Mouse (Mus musculus) adrenal gland, adult 8-10 months (tissue): ENCODE measurements around the gene Krt14. TPM values are rescaled to one million over a fixed set of nuclear protein-coding genes. Genes with fewer than 3 reads are reported as not detected.

Source experiments
- DNase-seq: peaks from one replicate; pipeline ENCODE4 v3.0.0; 2022
- total RNA-seq, 4 experiments: library from RNA; stranded (reverse); gene quantifications; 2 replicates each; pipeline ENCODE4 v1.2.4; 2022

Krt14 gene
- total RNA-seq, 4 experiments from 2014 or later: 0.22 to 0.27 TPM; not detected in 2

DNA sequence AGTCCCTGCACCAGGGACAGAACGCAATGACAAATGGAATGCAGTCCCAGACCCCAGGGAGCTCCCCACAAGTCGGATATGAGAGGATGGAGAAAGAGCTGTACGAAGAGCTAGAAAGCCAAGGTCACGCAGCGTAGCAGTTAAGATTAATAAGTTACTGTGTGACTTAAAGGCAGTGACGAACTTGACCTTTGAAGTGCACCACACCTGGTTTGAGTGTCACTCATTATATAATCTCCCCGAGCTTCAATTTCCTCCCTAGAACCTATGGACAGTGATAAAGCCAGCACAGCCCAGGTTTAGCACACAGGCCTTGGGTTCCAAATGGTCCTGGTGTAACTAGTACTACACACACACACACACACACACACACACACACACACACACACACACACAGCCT lies 43.0 kb downstream of the Krt14 start:
- no peak for DNase-seq

DNA sequence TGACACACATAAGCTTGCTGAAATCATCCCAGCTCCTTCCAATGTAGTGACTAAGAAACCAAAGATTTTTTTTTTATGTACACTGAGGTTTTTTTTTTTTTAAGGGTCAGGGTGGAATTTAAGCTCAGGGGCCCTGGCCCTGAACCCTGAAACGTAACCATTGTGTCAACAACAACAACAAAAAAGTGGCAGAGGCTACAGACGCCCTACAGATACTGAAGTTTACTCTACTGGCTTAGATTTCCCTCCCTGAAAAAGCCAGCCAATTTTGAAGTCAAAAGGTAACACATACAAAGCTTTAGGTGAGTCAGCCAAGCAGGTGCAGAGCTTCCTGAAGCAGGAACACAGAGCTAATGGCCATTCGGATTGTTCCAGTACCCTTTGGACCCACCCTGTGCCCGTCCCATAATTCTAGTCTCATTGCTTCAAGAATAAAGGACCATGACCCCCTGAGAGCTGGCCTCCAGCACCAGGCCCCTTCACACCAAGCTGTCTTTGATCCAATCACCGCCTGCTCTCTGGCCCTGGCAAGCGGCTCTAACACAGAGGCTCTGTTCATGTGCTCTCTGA lies 49.4 kb downstream of the Krt14 start:
- no peak for DNase-seq

GRCm38 (mm10) chr11:100157331-100157730 lies 50.0 kb downstream of the Krt14 start:
- DNase-seq: no peak

DNA sequence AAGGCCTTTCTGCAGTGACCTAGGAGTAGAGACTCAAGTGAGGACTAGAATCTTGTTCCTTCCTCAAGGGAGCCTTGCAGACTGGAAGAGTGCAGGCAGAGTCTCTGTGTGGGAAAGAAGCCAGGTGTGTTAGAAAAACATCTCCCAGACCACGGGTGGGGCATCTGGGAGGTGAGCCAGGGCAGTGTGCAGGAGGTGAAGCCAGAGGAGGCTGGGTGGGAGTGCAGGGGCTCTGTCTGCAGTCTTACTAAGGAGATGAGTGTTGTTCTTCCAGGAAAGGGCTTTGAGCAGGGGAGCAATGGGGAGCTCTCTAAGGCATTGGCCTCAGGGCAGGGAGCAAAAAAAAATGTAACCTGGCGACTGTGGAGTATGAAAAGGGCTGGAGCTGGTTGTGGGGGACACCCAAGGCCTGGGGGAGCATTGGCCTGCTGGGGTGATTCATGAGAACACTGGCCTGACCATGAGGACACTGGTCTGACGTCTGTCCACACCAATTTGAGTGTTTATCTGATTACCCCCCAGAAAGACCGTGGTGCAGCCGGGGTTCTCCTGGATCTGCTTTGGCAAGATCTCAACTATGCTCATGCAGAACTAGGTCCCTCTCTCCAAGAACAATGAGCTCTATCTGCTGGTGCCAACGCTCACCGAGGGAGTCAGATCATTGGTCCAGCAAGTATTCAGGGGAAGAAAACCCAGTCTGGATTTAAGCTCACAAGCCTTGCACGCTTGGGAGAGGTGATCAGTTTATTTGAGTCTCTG lies 51.7 kb downstream of the Krt14 start:
- DNase-seq: no peak

Other genes starting within 250 kb of the Krt14 start
- gene Krtap29-1, start 228.5 kb downstream of the Krt14 start, total RNA-seq: not detected
- not detected for gene Krtap16-1, start 221.0 kb downstream of the Krt14 start, total RNA-seq
- gene Krtap17-1, start 213.6 kb downstream of the Krt14 start, total RNA-seq: not detected
- not detected for gene Krt33a, start 191.3 kb downstream of the Krt14 start, total RNA-seq
- not detected for gene Krt33b, start 177.7 kb downstream of the Krt14 start, total RNA-seq
- gene Krt34, start 166.0 kb downstream of the Krt14 start, total RNA-seq: not detected
- gene Krt31, start 157.0 kb downstream of the Krt14 start, total RNA-seq: not detected
- gene Krt32, start 119.3 kb downstream of the Krt14 start, total RNA-seq: not detected
- gene Krt35, start 111.3 kb downstream of the Krt14 start, total RNA-seq: not detected
- under 1 TPM in 2 of 4 experiments, not detected in 2; 0.31 to 0.40 TPM for gene Krt36, start 101.9 kb downstream of the Krt14 start, total RNA-seq
- gene Krt13, start 86.0 kb downstream of the Krt14 start, total RNA-seq: not detected
- gene Krt15, start 71.6 kb downstream of the Krt14 start, total RNA-seq: not detected
- 1 to 10 TPM; 1.3 to 4.2 (median 3.7) TPM for gene Krt19, start 58.9 kb downstream of the Krt14 start, total RNA-seq
- under 1 TPM in 1 of 4 experiments, not detected in 3; 0.11 TPM for gene Krt9, start 14.3 kb downstream of the Krt14 start, total RNA-seq
- gene Krt16, start 41.4 kb upstream of the Krt14 start, total RNA-seq: not detected
- gene Krt17, start 53.5 kb upstream of the Krt14 start, total RNA-seq: not detected
- not detected for gene Krt42, start 62.3 kb upstream of the Krt14 start, total RNA-seq
- gene Eif1, start 112.3 kb upstream of the Krt14 start, total RNA-seq: 1,000 to 10,000 TPM in 3 of 4 experiments, 100 to 1,000 TPM in 1; 987 to 1,365 (median 1,077) TPM
- gene Gast, start 126.9 kb upstream of the Krt14 start, total RNA-seq: not detected
- gene Hap1, start 148.6 kb upstream of the Krt14 start, total RNA-seq: 100 to 1,000 TPM in 2 of 4 experiments, 10 to 100 TPM in 2; 50.2 to 117 (median 83.7) TPM
- 100 to 1,000 TPM in 1 of 4 experiments, 10 to 100 TPM in 3; 57.5 to 101 (median 82.0) TPM for gene Jup, start 190.2 kb upstream of the Krt14 start, total RNA-seq
- 10 to 100 TPM; 28.4 to 63.1 (median 42.6) TPM for gene P3h4, start 207.3 kb upstream of the Krt14 start, total RNA-seq
- gene Fkbp10, start 208.1 kb upstream of the Krt14 start, total RNA-seq: 10 to 100 TPM; 15.4 to 57.8 (median 31.3) TPM
- 10 to 100 TPM; 49.7 to 76.8 (median 68.5) TPM for gene Nt5c3b, start 234.3 kb upstream of the Krt14 start, total RNA-seq
- 1 to 10 TPM in 3 of 4 experiments, under 1 TPM in 1; 0.99 to 2.3 (median 1.5) TPM for gene Klhl10, start 234.4 kb upstream of the Krt14 start, total RNA-seq